Mouse (Mus musculus) stomach, postnatal 0 days (tissue): Measurements from ENCODE around the gene Polr2e.

ENCODE experiments used
- CTCF ChIP-seq: IDR thresholded peaks from 2 replicates; pipeline ENCODE4 v1.5.1; 2016; ENCODE audit warnings: antibody characterized with exemption, low read depth, mild to moderate bottlenecking, moderate library complexity
- EP300 ChIP-seq: optimal IDR thresholded peaks from 2 replicates; pipeline ENCODE3; 2016; ENCODE audit warnings: antibody characterized with exemption

GRCm38 (mm10) chr10:80047041-80047565 lies 7.5 kb upstream of the Polr2e start, which contains the start of gene Gpx4:
- TF ChIP-seq CTCF (no peak), EP300 (no peak)
